In the genomic region with DNA sequence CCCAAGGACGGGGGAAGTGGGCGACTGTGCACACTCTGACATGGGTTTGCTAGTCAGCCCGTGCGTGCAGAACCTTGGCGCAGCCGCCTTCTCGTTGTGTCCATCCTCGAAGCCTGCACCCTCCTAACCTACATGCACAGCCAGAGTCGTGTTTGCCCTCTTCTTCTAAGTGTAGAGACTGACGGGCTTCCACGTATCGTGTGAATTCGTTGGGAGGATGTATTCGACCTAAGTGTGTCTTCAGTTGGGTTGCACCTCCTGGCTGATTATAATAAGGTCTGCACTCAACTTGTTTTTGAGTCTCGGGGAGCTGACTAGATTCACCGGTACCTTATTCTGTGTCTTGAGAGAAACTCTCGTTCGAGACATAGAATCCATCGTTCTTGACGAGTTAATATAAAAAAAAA, we compare ENCODE assay signal across 8 mouse cellular contexts. TPM values are rescaled to one million over a fixed set of nuclear protein-coding genes. Genes with fewer than 3 reads are reported as not detected.
A peak's percentile ranks its signal among the peaks of the same experiment; 100 is the strongest.
DNase-seq lines count a peak whose midpoint lies in the region; ATAC-seq and TF ChIP-seq lines count a peak whose summit lies in the region.

No protein-coding gene starts in this region.

- ATAC-seq in heart, embryonic 14.5 days (ENCODE audit: insufficient number of reproducible peaks, insufficient read depth, low FRiP score, low read depth), result no peak
- ATAC-seq in G1E (ENCODE audit: extremely low read depth, insufficient number of reproducible peaks, low FRiP score, poor library complexity, severe bottlenecking), result no peak

- no peaks in the 10 kb centered on the region for H3K27me3 ChIP-seq in heart, embryonic 14.5 days (ENCODE audit: control insufficient read depth, insufficient read depth, low read length)
- no peaks in the 10 kb centered on the region for H3K27me3 ChIP-seq in G1E (ENCODE audit: insufficient read depth, low read length)
- H3K27me3 ChIP-seq in hindbrain, embryonic 10.5 days (ENCODE audit: insufficient read depth, poor library complexity, severe bottlenecking), result no peaks in the 10 kb centered on the region
- no peaks in the 10 kb centered on the region for H3K27me3 ChIP-seq in megakaryocyte, embryonic 14.5 days (replicated peaks)

- H3K27ac ChIP-seq in heart, embryonic 14.5 days (replicated peaks in 1 of 2; ENCODE audit: control insufficient read depth in 1 of 2, insufficient read depth in 1 of 2, low read depth in 2 of 2, low read length in 2 of 2), result peak overlapping the region; percentile 91 to 95
- H3K27ac ChIP-seq in hindbrain, embryonic 10.5 days, result peak overlapping the region; percentile 99

- H3K9me3 ChIP-seq in heart, embryonic 14.5 days (ENCODE audit: control insufficient read depth, low read length), result no peaks in the 10 kb centered on the region
- no peaks in the 10 kb centered on the region for H3K9me3 ChIP-seq in G1E (replicated peaks)
- no peaks in the 10 kb centered on the region for H3K9me3 ChIP-seq in hindbrain, embryonic 10.5 days
- H3K9me3 ChIP-seq in megakaryocyte, embryonic 14.5 days, result no peaks in the 10 kb centered on the region

- TF ChIP-seq CTCF in G1E (IDR thresholded peaks at IDR 0.05; ENCODE audit: low read depth, low read length), result no peak

- H3K36me3 ChIP-seq in heart, embryonic 14.5 days (ENCODE audit: control insufficient read depth, insufficient read depth, low read length), result no peaks in the 10 kb centered on the region
- peaks cover 9% of the 10 kb centered on the region for H3K36me3 ChIP-seq in G1E (replicated peaks)
- no peaks in the 10 kb centered on the region for H3K36me3 ChIP-seq in hindbrain, embryonic 10.5 days
- no peaks in the 10 kb centered on the region for H3K36me3 ChIP-seq in megakaryocyte, embryonic 14.5 days (replicated peaks; ENCODE audit: low read length)

- peak overlapping the region; percentile 91 for H3K9ac ChIP-seq in heart, embryonic 14.5 days (ENCODE audit: low read length)

- H3K4me2 ChIP-seq in heart, embryonic 14.5 days (ENCODE audit: low read length), result peak overlapping the region; percentile 76

- H3K4me3 ChIP-seq in heart, embryonic 14.5 days (ENCODE audit: control insufficient read depth in 1 of 2, insufficient read depth in 1 of 2, low read depth in 1 of 2, low read length in 2 of 2), result peak overlapping the region; percentile 54 to 76
- H3K4me3 ChIP-seq in G1E (ENCODE audit: low read depth, low read length), result peak overlapping the region; percentile 79
- H3K4me3 ChIP-seq in hindbrain, embryonic 10.5 days, result peak overlapping the region; percentile 71
- peak overlapping the region; percentile 100 for H3K4me3 ChIP-seq in megakaryocyte, embryonic 14.5 days (replicated peaks)

- H3K4me1 ChIP-seq in heart, embryonic 14.5 days (ENCODE audit: control insufficient read depth in 2 of 2, insufficient read depth in 2 of 2, low read length in 2 of 2), result peaks cover 17 to 28% of the 10 kb centered on the region in 2 experiments
- H3K4me1 ChIP-seq in G1E (ENCODE audit: insufficient read depth, low read depth, low read length), result peaks cover 52% of the 10 kb centered on the region
- H3K4me1 ChIP-seq in hindbrain, embryonic 10.5 days (replicated peaks), result peaks cover 33% of the 10 kb centered on the region
- H3K4me1 ChIP-seq in megakaryocyte, embryonic 14.5 days, result peaks cover 62% of the 10 kb centered on the region

- no peak for DNase-seq in heart, postnatal 10 days
- DNase-seq in G1E (ENCODE audit: low spot score), result no peak
- DNase-seq in hindbrain, embryonic 10.5 days (ENCODE audit: low spot score), result no peak
- DNase-seq in layer of hippocampus, adult 9-10 months (ENCODE audit: low spot score), result no peak
- no peak for DNase-seq in urinary bladder, postnatal 25 days (ENCODE audit: low spot score)
- no peak for DNase-seq in thymus, postnatal 25 days

- 7% methylated on average over 20 of the region's 20 CpGs for WGBS in heart, embryonic 14.5 days
- 10% methylated on average over 20 of the region's 20 CpGs for WGBS in hindbrain, embryonic 10.5 days

- intact Hi-C loops in heart, postnatal 10 days (cut with DNase I), result loop anchor here (1.0 kb wide), 3 partner anchors 16 to 46 kb away; no protein-coding TSS in a partner anchor

RNA-seq across cellular contexts. Expression of a gene that starts 38.6 kb away (rescaled TPM):
- 788 and 789 TPM in 2 replicates for polyA plus RNA-seq in heart, embryonic 14.5 days (2014; fragmentation: Nextera tagmentation; extraction: Ambion mirVana)
- total RNA-seq in heart, postnatal 10 days (2021), result 100 to 1,000 TPM; 535 to 599 TPM
- 2,671 and 3,097 TPM in 2 replicates for total RNA-seq in G1E (2014; fragmentation: Nextera tagmentation)
- total RNA-seq in G1E (2017), result 4,796 and 5,087 TPM in 2 replicates
- polyA plus RNA-seq in G1E (2012), result 14,052 and 14,774 TPM in 2 replicates
- polyA plus RNA-seq in hindbrain, embryonic 10.5 days (2016; fragmentation: Nextera tagmentation; extraction: Ambion mirVana), result 2,611 and 3,050 TPM in 2 replicates
- 6,261 and 14,151 TPM in 2 replicates for polyA plus RNA-seq in megakaryocyte, embryonic 14.5 days (2012; ENCODE audit: insufficient read depth, low replicate concordance)
